Mouse (Mus musculus) kidney, postnatal 0 days (tissue): Measurements from ENCODE around the gene Lrrc27. TPM values are rescaled to one million over a fixed set of nuclear protein-coding genes. Genes with fewer than 3 reads are reported as not detected.
A peak's percentile ranks its signal among the peaks of the same experiment; 100 is the strongest.

Experiments
- ATAC-seq: fragments of 200-750 bp; cut with Nextera tagmentation; replicated peaks from 2 replicates; pipeline ENCODE4 v1.8.0; 2017; ENCODE audit warnings: low read depth, moderate number of reproducible peaks, moderate TSS enrichment, moderate library complexity; ENCODE audit not compliant: low FRiP score
- DNase-seq: peaks from one replicate; pipeline ENCODE4 v3.0.0-alpha.2; 2016; ENCODE audit warnings: low spot score
- H3K27ac ChIP-seq: fragments of 300-500 bp; sonication (generic); 2 replicates; pipeline ENCODE4 v1.5.1; 2014; ENCODE audit warnings: mild to moderate bottlenecking
- H3K27me3 ChIP-seq: fragments of 300-500 bp; sonication (generic); 2 replicates; pipeline ENCODE4 v1.6.1; 2014; ENCODE audit warnings: low read length, mixed read lengths; ENCODE audit not compliant: insufficient read depth
- H3K36me3 ChIP-seq: fragments of 300-500 bp; sonication (generic); 2 replicates; pipeline ENCODE4 v1.6.1; 2014; ENCODE audit warnings: low read length, mixed read lengths; ENCODE audit not compliant: insufficient read depth
- H3K4me1 ChIP-seq: fragments of 300-500 bp; sonication (generic); replicated peaks from 2 replicates; pipeline ENCODE4 v1.6.1; 2014; ENCODE audit warnings: antibody characterized with exemption, low read length, mixed read lengths; ENCODE audit not compliant: insufficient read depth
- H3K4me2 ChIP-seq: fragments of 300-500 bp; sonication (generic); 2 replicates; pipeline ENCODE4 v1.6.1; 2014; ENCODE audit warnings: mild to moderate bottlenecking, low read length, moderate library complexity, mixed read lengths
- H3K4me3 ChIP-seq: fragments of 300-500 bp; sonication (generic); replicated peaks from 2 replicates; pipeline ENCODE4 v1.5.1; 2014; ENCODE audit warnings: low read depth, low read length
- H3K9ac ChIP-seq: fragments of 300-500 bp; sonication (generic); 2 replicates; pipeline ENCODE4 v1.6.1; 2014; ENCODE audit warnings: low read depth, low read length
- H3K9me3 ChIP-seq: fragments of 300-500 bp; sonication (generic); replicated peaks from 2 replicates; pipeline ENCODE4 v1.6.1; 2016; ENCODE audit warnings: low read length, inconsistent platforms, mixed read lengths
- CTCF ChIP-seq: IDR thresholded peaks from 2 replicates; pipeline ENCODE4 v1.5.1; 2016; ENCODE audit warnings: antibody characterized with exemption, low read depth, mild to moderate bottlenecking, moderate library complexity
- WGBS: fragments of 180-500 bp; shearing (Covaris S2); extraction: QIAGEN DNeasy Blood & Tissue Kit; methylation state at CpG from one replicate; pipeline ENCODE4 v1.1.7; 2014; 5-methylcytosine and 5-hydroxymethylcytosine counted together
- polyA plus RNA-seq: library from polyadenylated mRNA; unstranded; fragments of >200 nt; fragmentation: Nextera tagmentation; extraction: Ambion mirVana; gene quantifications from 2 replicates; pipeline ENCODE4 v1.2.1, GENCODE M21; 2015

The Lrrc27 gene
- polyA plus RNA-seq, 1 experiment from 2014 or later, result 4.1 TPM

DNA sequence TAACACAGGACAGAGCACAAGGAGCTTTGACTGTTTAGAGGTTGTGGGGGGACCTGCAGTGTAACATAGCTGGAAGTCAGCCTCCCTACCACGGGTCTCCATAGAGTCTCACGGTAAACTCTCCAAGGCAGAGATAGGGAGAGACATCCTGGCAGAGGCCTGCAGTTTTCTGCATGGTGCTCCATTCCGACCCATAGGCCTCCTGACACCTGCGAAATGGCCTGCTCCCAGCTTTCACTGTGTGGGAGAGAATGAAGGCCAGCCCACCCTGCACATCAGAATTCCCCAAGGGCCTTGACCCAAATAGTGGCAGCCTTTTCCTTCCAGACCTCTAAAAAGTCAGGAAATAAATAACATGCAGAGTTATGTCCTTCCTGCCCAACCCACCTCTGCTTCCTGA, 22.2 kb upstream of the Lrrc27 start:
- Histone ChIP-seq H3K9ac (no peak overlapping the region), H3K36me3 (no peaks in the 10 kb centered on the region), H3K27me3 (0 out of 2 replicates have a peak, but pooled peaks cover 11% of the 10 kb centered on the region), H3K4me2 (no peak overlapping the region), H3K4me1 (0 out of 2 replicates have a peak, but pooled peaks cover 5% of the 10 kb centered on the region), H3K9me3 (no peaks in the 10 kb centered on the region), H3K27ac (no peak overlapping the region), H3K4me3 (no peak overlapping the region)
- TF ChIP-seq CTCF, result no peak
- 85% methylated on average over 4 of the region's 4 CpGs for WGBS
- no peak for DNase-seq
- no peak for ATAC-seq

DNA sequence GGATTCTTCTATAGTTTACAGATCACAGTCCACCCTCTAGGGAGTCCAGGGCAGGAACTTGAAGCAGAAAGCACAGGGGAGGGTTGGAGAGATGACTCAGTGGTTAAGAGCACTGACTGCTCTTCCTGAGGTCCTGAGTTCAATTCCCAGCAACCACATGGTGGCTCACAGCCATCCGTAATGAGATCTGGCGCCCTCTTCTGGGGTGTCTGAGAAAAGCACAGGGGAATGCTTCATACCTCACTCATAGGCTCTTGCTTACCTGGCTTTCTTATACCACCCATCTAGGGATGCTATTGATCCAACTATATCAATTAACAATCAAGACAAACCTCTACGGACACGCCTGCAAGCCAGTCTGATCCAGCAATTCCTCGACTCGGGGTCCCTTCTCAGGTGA, 21.2 kb upstream of the Lrrc27 start:
- H3K27me3 ChIP-seq, result 0 out of 2 replicates have a peak, but pooled peaks cover 9% of the 10 kb centered on the region
- H3K4me3 ChIP-seq, result no peak overlapping the region
- no peak for DNase-seq
- no peak for ATAC-seq
- 0 out of 2 replicates have a peak, but pooled peaks cover 5% of the 10 kb centered on the region for H3K4me1 ChIP-seq
- peak; percentile 43 for TF ChIP-seq CTCF
- 70% methylated on average over 6 of the region's 6 CpGs for WGBS
- no peak overlapping the region for H3K9ac ChIP-seq
- H3K4me2 ChIP-seq, result no peak overlapping the region
- H3K27ac ChIP-seq, result no peak overlapping the region
- H3K9me3 ChIP-seq, result no peaks in the 10 kb centered on the region
- H3K36me3 ChIP-seq, result no peaks in the 10 kb centered on the region

DNA sequence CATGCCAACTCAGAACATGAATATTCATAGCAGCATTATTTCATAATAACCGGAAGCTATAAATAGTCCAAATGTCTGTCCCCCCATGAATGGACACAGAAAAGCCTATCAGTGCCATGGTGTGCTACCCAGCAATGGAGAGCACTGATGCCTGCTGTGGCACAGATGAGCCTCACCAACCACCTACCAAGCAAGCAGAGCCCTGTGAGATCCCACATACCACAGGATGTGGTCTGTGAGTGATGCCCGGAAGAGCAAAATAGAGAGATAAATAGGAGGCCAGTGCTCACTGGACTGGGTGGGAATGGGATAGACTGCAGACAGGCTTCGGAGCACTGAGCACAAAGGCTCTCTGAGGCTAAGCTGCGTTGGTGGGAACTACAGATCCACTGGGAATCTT, 15.8 kb upstream of the Lrrc27 start:
- Histone ChIP-seq H3K4me1 (no peaks in the 10 kb centered on the region), H3K9ac (no peak overlapping the region), H3K4me3 (no peak overlapping the region), H3K4me2 (no peak overlapping the region), H3K36me3 (no peaks in the 10 kb centered on the region), H3K27ac (no peak overlapping the region), H3K27me3 (peaks cover 6% of the 10 kb centered on the region; the same call in 1 of the 2 replicates), H3K9me3 (no peaks in the 10 kb centered on the region)
- no peak for TF ChIP-seq CTCF
- ATAC-seq (no peak), DNase-seq (no peak)
- 85% methylated on average over 4 of the region's 4 CpGs for WGBS

DNA sequence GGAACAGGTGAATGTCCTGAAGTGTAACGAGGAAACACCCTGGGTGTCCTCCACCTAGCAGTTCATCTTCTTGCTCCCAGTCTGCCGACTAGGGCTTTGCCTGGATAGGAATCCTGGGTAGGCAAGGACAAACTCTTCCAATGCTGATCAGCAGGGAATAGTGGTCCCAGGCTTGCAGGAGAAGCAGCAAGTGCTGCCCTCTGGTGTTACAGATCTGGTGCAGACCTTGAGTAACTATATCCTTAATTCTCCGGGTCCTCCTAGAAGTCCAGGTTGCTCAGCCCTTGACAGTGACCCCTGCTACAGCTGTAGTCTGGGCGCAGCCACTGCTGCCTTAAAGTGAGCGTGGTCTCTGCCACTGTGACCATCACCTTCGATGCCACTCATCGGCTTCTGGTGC, 12.7 kb upstream of the Lrrc27 start:
- Histone ChIP-seq H3K4me3 (no peak overlapping the region), H3K4me2 (no peak overlapping the region), H3K36me3 (no peaks in the 10 kb centered on the region), H3K27me3 (peaks cover 6% of the 10 kb centered on the region; the same call in 1 of the 2 replicates), H3K4me1 (no peaks in the 10 kb centered on the region), H3K27ac (no peak overlapping the region), H3K9me3 (no peaks in the 10 kb centered on the region), H3K9ac (no peak overlapping the region)
- ATAC-seq, result no peak; the same call in 1 of the 2 replicates
- DNase-seq, result peak; percentile 91
- TF ChIP-seq CTCF, result peak; percentile 91
- 21% methylated on average over 7 of the region's 7 CpGs for WGBS

DNA sequence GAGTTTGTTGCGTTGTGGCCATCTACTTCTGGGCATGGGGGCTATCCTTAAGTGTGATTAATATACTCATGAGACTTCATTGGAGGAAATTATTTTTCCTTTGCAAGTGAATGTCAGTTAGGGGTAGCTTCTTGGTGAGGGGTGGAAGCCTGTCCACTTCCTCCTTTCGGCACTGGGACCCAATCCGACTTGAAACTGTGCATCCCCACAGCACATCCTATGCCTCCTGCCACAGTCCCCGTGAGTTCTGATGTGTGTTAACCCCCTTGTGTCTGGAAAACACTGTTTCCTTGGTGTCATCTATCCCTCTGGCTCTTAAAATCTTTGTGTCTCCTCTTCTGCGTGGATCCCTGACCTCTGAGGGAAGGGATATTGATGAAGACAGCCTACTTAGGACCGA, 11.6 kb upstream of the Lrrc27 start:
- no peak overlapping the region for H3K4me2 ChIP-seq
- DNase-seq, result no peak

DNA sequence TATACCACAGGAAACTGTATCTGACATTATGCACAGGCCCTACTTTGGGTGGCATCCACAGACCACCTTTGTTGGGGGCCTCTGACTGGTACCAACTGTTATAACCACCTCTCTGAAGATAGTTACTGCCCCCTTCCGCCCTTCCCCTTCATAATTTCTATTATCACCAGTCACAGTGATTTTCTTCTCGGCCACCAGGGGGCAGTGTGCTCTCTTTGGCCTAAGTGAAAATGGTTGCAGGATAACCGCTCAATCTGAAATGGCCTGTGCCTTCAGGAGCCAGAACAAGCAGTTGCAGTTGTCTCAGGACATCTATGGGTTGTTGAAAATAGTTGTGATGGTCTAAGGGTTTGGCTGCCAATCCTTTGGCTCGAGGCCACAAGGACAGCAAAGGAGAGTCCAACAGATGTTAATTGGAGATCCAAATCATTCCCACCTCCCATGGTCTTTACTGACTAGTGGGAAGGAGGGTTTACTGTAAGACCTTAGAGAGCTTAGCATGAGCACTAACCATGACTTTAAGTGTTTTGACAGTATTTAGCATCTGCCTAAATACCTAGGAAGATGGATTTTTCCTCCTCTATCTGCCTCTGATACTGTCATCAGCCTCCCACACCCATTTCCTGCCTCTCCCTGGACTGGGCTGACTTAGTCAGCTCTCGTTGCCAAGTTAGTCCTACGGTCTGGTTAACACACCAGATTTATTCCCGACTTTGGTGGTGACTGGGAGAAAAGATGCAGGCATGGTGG, 4.6 kb upstream of the Lrrc27 start:
- peak; percentile 98 for TF ChIP-seq CTCF
- H3K4me3 ChIP-seq, result no peak overlapping the region
- DNase-seq, result peak; percentile 91
- no peaks in the 10 kb centered on the region for H3K27me3 ChIP-seq
- no peak overlapping the region for H3K9ac ChIP-seq
- ATAC-seq, result no peak
- no peaks in the 10 kb centered on the region for H3K9me3 ChIP-seq
- H3K27ac ChIP-seq, result no peak overlapping the region
- no peaks in the 10 kb centered on the region for H3K36me3 ChIP-seq
- no peaks in the 10 kb centered on the region for H3K4me1 ChIP-seq
- H3K4me2 ChIP-seq, result no peak overlapping the region
- WGBS, result 11% methylated on average over 7 of the region's 7 CpGs

More for the DNA sequence above, 11.6 kb upstream of the Lrrc27 start:
- Histone ChIP-seq H3K27me3 (peaks cover 6% of the 10 kb centered on the region; the same call in 1 of the 2 replicates), H3K9ac (no peak overlapping the region), H3K36me3 (no peaks in the 10 kb centered on the region), H3K9me3 (no peaks in the 10 kb centered on the region), H3K27ac (no peak overlapping the region), H3K4me3 (no peak overlapping the region), H3K4me1 (no peaks in the 10 kb centered on the region)
- WGBS, result 42% methylated on average over 6 of the region's 6 CpGs
- no peak for ATAC-seq
- TF ChIP-seq CTCF, result no peak
